Mouse (Mus musculus) natural killer cell, adult 2 months (primary cell): Measurements from ENCODE around the gene 2310057M21Rik.
A peak's percentile ranks its signal among the peaks of the same experiment; 100 is the strongest.
"Not testable (repeated sequence)": the region's sequence is repeated elsewhere in the genome, so short reads cannot be mapped to it uniquely, and the experiment has no call there.

Source experiments
- DNase-seq, 2 experiments: peaks; one replicate each; pipeline ENCODE4 v3.0.0; 2022; ENCODE audit warnings: low spot score in 2 of 2

The 2310057M21Rik gene

GRCm38 (mm10) chr7:131362615-131363300 lies at the start of gene 2310057M21Rik:
Gene 2310057M21Rik (minus strand): TSS chr7:131362759.
- DNase-seq = peak; percentile 82 to 88

- DNase-seq = no peak
These were observed 49.3 kb upstream of the 2310057M21Rik start for GRCm38 (mm10) chr7:131411941-131412270.

- no peak for DNase-seq
These were observed 48.8 kb upstream of the 2310057M21Rik start for GRCm38 (mm10) chr7:131411221-131411940.

- peak; percentile 99 for DNase-seq
These were observed 48.0 kb upstream of the 2310057M21Rik start, which contains the start of the genes Ikzf5 and Acadsb for GRCm38 (mm10) chr7:131410416-131411058. Gene Ikzf5 (minus strand): TSS chr7:131410521. Gene Acadsb (plus strand): TSS chr7:131410601.

GRCm38 (mm10) chr7:131409988-131410385 lies 47.4 kb upstream of the 2310057M21Rik start:
- no peak for DNase-seq

- DNase-seq = no peak
These were observed 46.9 kb upstream of the 2310057M21Rik start for GRCm38 (mm10) chr7:131409321-131409987.

- DNase-seq = not testable (repeated sequence)
These were observed 29.2 kb upstream of the 2310057M21Rik start for GRCm38 (mm10) chr7:131391761-131392160.

- no peak for DNase-seq
These were observed 9.5 kb upstream of the 2310057M21Rik start for GRCm38 (mm10) chr7:131371880-131372651.

GRCm38 (mm10) chr7:131371470-131371860 lies 8.9 kb upstream of the 2310057M21Rik start:
- DNase-seq = no peak

- DNase-seq = peak; percentile 87 to 88
These were observed 8.3 kb upstream of the 2310057M21Rik start, which contains the start of gene Pstk for GRCm38 (mm10) chr7:131370648-131371469. Gene Pstk (plus strand): TSS chr7:131371141.

- DNase-seq = no peak
These were observed 1.6 kb upstream of the 2310057M21Rik start for GRCm38 (mm10) chr7:131364131-131364530.

- DNase-seq = no peak
These were observed 317 bp downstream of the 2310057M21Rik start for GRCm38 (mm10) chr7:131362269-131362614.

GRCm38 (mm10) chr7:131356105-131356504 lies 6.5 kb downstream of the 2310057M21Rik start:
- no peak for DNase-seq

- DNase-seq = no peak
These were observed 16.6 kb downstream of the 2310057M21Rik start for GRCm38 (mm10) chr7:131345856-131346541.

- no peak for DNase-seq
These were observed 25.0 kb downstream of the 2310057M21Rik start for GRCm38 (mm10) chr7:131337502-131338068.

GRCm38 (mm10) chr7:131333564-131333963 lies 29.0 kb downstream of the 2310057M21Rik start, which contains the start of gene Fam24a:
Gene Fam24a (plus strand): TSS chr7:131333864.
- no peak for DNase-seq

- no peak for DNase-seq
These were observed 30.9 kb downstream of the 2310057M21Rik start for GRCm38 (mm10) chr7:131331688-131332087.

- DNase-seq = no peak
These were observed 33.1 kb downstream of the 2310057M21Rik start, which contains the start of gene Fam24b for GRCm38 (mm10) chr7:131329416-131329815. Gene Fam24b (minus strand): TSS chr7:131329516.

- no peak for DNase-seq
These were observed 35.5 kb downstream of the 2310057M21Rik start for GRCm38 (mm10) chr7:131327054-131327453.
